Mouse (Mus musculus): Measurements from ENCODE around the gene Swi5. TPM values are rescaled to one million over a fixed set of nuclear protein-coding genes. Genes with fewer than 3 reads are reported as not detected.

The Swi5 gene
- total RNA-seq, 2 experiments from 2014 or later = 384 to 409 TPM

GRCm38 (mm10) chr2:32235886-32236759, 51.8 kb downstream of the Swi5 start, which contains the start of gene Pomt1:
Pomt1 (plus strand) TSS chr2:32236590.
- ATAC-seq (replicated peaks; ENCODE audit: poor library complexity, severe bottlenecking) = peak; percentile 91

GRCm38 (mm10) chr2:32235433-32235832, 52.4 kb downstream of the Swi5 start:
- no peak for ATAC-seq (replicated peaks; ENCODE audit: poor library complexity, severe bottlenecking)

Other genes with a start within 250 kb of the Swi5 start
- gene Fam78a, start 203.2 kb downstream of the Swi5 start, total RNA-seq (2014; fragmentation: Nextera tagmentation) = 10.9 and 11.9 TPM in 2 replicates
- 6.5 and 8.6 TPM in 2 replicates for gene Fam78a, start 203.2 kb downstream of the Swi5 start, total RNA-seq (2017)
- 2.6 TPM in 1 of 2 replicates, not detected in the other for gene Plpp7, start 192.5 kb downstream of the Swi5 start, total RNA-seq (2014; fragmentation: Nextera tagmentation)
- gene Plpp7, start 192.5 kb downstream of the Swi5 start, total RNA-seq (2017) = 0.56 and 0.77 TPM in 2 replicates
- gene Prrc2b, start 137.0 kb downstream of the Swi5 start, total RNA-seq (2014; fragmentation: Nextera tagmentation) = 32.6 and 46.7 TPM in 2 replicates
- 10.5 and 12.8 TPM in 2 replicates for gene Prrc2b, start 137.0 kb downstream of the Swi5 start, total RNA-seq (2017)
- gene Pomt1, start 51.5 kb downstream of the Swi5 start, total RNA-seq (2014; fragmentation: Nextera tagmentation) = 17.8 and 30.8 TPM in 2 replicates
- 40.3 and 51.3 TPM in 2 replicates for gene Pomt1, start 51.5 kb downstream of the Swi5 start, total RNA-seq (2017)
- gene Uck1, start 27.9 kb downstream of the Swi5 start, total RNA-seq (2014; fragmentation: Nextera tagmentation) = 37.7 and 43.5 TPM in 2 replicates
- gene Uck1, start 27.9 kb downstream of the Swi5 start, total RNA-seq (2017) = 28.8 and 33.7 TPM in 2 replicates
- gene Golga2, start 691 bp downstream of the Swi5 start, total RNA-seq (2014; fragmentation: Nextera tagmentation) = 32.2 and 38.0 TPM in 2 replicates
- gene Golga2, start 691 bp downstream of the Swi5 start, total RNA-seq (2017) = 49.7 and 50.9 TPM in 2 replicates
- 80.5 and 92.0 TPM in 2 replicates for gene Ciz1, start 64.3 kb upstream of the Swi5 start, total RNA-seq (2014; fragmentation: Nextera tagmentation)
- gene Ciz1, start 64.3 kb upstream of the Swi5 start, total RNA-seq (2017) = 50.8 and 52.0 TPM in 2 replicates
- 0.85 TPM in 1 of 2 replicates, not detected in the other for gene Dnm1, start 65.3 kb upstream of the Swi5 start, total RNA-seq (2014; fragmentation: Nextera tagmentation)
- gene Dnm1, start 65.3 kb upstream of the Swi5 start, total RNA-seq (2017) = not detected in 2 replicates
- 11.7 and 20.7 TPM in 2 replicates for gene 1110008P14Rik, start 93.9 kb upstream of the Swi5 start, total RNA-seq (2014; fragmentation: Nextera tagmentation)
- 5.5 and 11.2 TPM in 2 replicates for gene 1110008P14Rik, start 93.9 kb upstream of the Swi5 start, total RNA-seq (2017)
- gene Lcn2, start 100.2 kb upstream of the Swi5 start, total RNA-seq (2014; fragmentation: Nextera tagmentation) = 24.8 and 50.9 TPM in 2 replicates
- gene Lcn2, start 100.2 kb upstream of the Swi5 start, total RNA-seq (2017) = 51.1 and 62.2 TPM in 2 replicates
- gene Ptges2, start 107.8 kb upstream of the Swi5 start, total RNA-seq (2014; fragmentation: Nextera tagmentation) = 17.8 and 32.2 TPM in 2 replicates
- gene Ptges2, start 107.8 kb upstream of the Swi5 start, total RNA-seq (2017) = 15.2 and 23.4 TPM in 2 replicates
- gene Naif1, start 162.4 kb upstream of the Swi5 start, total RNA-seq (2014; fragmentation: Nextera tagmentation) = 3.7 and 4.6 TPM in 2 replicates
- gene Naif1, start 162.4 kb upstream of the Swi5 start, total RNA-seq (2017) = 3.0 and 4.8 TPM in 2 replicates
- gene Slc25a25, start 163.4 kb upstream of the Swi5 start, total RNA-seq (2014; fragmentation: Nextera tagmentation) = 7.1 and 19.9 TPM in 2 replicates
- gene Slc25a25, start 163.4 kb upstream of the Swi5 start, total RNA-seq (2017) = 8.1 and 14.6 TPM in 2 replicates
- 2.4 and 3.8 TPM in 2 replicates for gene Fam102a, start 247.3 kb upstream of the Swi5 start, total RNA-seq (2014; fragmentation: Nextera tagmentation)
- gene Fam102a, start 247.3 kb upstream of the Swi5 start, total RNA-seq (2017) = 1.3 and 1.5 TPM in 2 replicates